In the genomic region with DNA sequence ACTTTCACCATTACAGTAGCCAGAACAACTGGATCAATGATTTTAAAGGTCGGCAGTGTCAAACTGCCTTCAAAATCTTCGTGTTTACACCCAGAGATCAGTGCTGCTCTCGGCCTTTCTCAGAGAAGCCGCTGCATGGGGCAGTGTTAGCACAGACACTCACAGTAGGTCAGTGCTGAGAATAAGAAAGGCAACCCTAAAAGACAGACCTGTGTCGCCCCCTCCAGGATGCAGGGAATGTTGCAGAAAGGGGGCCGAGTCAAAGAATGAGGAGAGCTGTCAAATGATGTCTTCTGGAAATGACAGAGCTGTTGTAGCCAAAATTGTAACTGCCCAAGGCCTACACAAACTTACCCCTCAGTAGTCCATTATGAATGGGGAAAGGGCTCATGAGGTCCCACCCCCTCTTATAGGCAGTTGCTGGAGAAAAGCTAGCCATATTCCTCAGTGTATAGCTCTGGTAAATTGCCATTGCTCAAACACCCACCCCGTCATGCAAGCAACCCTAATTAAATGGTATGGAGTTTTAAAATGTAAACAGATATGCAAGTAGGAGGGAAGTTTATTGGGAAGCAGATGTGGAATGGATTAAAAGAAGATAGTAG, we compare ENCODE assay signal across 9 mouse cellular contexts.
DNase-seq lines count a peak whose midpoint lies in the region; ATAC-seq lines count a peak whose summit lies in the region.
"Had no signal": no experiment of that assay in that cellular context is flagged by ENCODE, and none has a peak within 500 bp of the region (broad histone marks: within the 10 kb centered on the region; RNA-seq: fewer than 3 reads in every experiment).

No protein-coding gene starts in this region.

- no peak overlapping the region for H3K27ac ChIP-seq in forebrain, embryonic 10.5 days
- H3K27ac ChIP-seq in kidney, embryonic 15.5 days = no peak overlapping the region
- H3K27ac ChIP-seq: lung, embryonic 15.5 days had no signal

- no peaks in the 10 kb centered on the region for H3K4me1 ChIP-seq in forebrain, embryonic 10.5 days
- H3K4me1 ChIP-seq in kidney, embryonic 15.5 days = no peaks in the 10 kb centered on the region
- H3K4me1 ChIP-seq: lung, embryonic 15.5 days had no signal

- H3K9ac ChIP-seq in kidney, embryonic 15.5 days = no peak overlapping the region
- H3K9ac ChIP-seq: lung, embryonic 15.5 days had no signal

- H3K36me3 ChIP-seq in forebrain, embryonic 10.5 days (replicated peaks) = no peaks in the 10 kb centered on the region
- H3K36me3 ChIP-seq in kidney, embryonic 15.5 days = no peaks in the 10 kb centered on the region
- H3K36me3 ChIP-seq: lung, embryonic 15.5 days had no signal

- DNase-seq in kidney, postnatal 4 days = peak; percentile 31 to 41
- no peak for DNase-seq in kidney, adult 8-10 months
- DNase-seq in adrenal gland, postnatal 25 days = peak; percentile 4
- peak; percentile 23 for DNase-seq in forebrain, embryonic 10.5 days (ENCODE audit: extremely low spot score, low spot score)
- peak; percentile 21 for DNase-seq in layer of hippocampus, adult 9-10 months (ENCODE audit: low spot score)
- peak; percentile 44 for DNase-seq in lung, postnatal 10 days
- peak; percentile 66 for DNase-seq in right cerebral cortex, postnatal 4 days

- ATAC-seq in kidney, embryonic 15.5 days (replicated peaks; ENCODE audit: low FRiP score) = no peak; the same call in 1 of the 2 replicates

- 34% methylated on average over 7 of the region's 7 CpGs for whole genome bisulfite sequencing in forebrain, embryonic 10.5 days
- 34% methylated on average over 7 of the region's 7 CpGs for WGBS in kidney, embryonic 15.5 days

- no peaks in the 10 kb centered on the region for H3K9me3 ChIP-seq in forebrain, embryonic 10.5 days
- H3K9me3 ChIP-seq in kidney, embryonic 15.5 days (replicated peaks) = no peaks in the 10 kb centered on the region
- H3K9me3 ChIP-seq: lung, embryonic 15.5 days had no signal

- no peak overlapping the region for H3K4me2 ChIP-seq in kidney, embryonic 15.5 days
- H3K4me2 ChIP-seq: lung, embryonic 15.5 days had no signal

- H3K4me3 ChIP-seq in forebrain, embryonic 10.5 days = no peak overlapping the region
- H3K4me3 ChIP-seq in kidney, embryonic 15.5 days (replicated peaks) = no peak overlapping the region
- H3K4me3 ChIP-seq: lung, embryonic 15.5 days had no signal

- H3K27me3 ChIP-seq in forebrain, embryonic 10.5 days (ENCODE audit: poor library complexity, severe bottlenecking) = peaks cover 4% of the 10 kb centered on the region; the same call in 1 of the 2 replicates
- H3K27me3 ChIP-seq in kidney, embryonic 15.5 days = no peaks in the 10 kb centered on the region
- H3K27me3 ChIP-seq: lung, embryonic 15.5 days had no signal

Comparison
In these comparisons a context has a peak if more than half of its experiments do, and no peak if none do; other contexts are left out.
1. DNase-seq: peak in kidney, postnatal 4 days (2 of 2), adrenal gland, postnatal 25 days (single experiment), forebrain, embryonic 10.5 days (single experiment), layer of hippocampus, adult 9-10 months (single experiment), lung, postnatal 10 days (single experiment) and right cerebral cortex, postnatal 4 days (single experiment); none in kidney, adult 8-10 months (0 of 2).